Mouse (Mus musculus): ENCODE data around the gene Gm20441.

DNA sequence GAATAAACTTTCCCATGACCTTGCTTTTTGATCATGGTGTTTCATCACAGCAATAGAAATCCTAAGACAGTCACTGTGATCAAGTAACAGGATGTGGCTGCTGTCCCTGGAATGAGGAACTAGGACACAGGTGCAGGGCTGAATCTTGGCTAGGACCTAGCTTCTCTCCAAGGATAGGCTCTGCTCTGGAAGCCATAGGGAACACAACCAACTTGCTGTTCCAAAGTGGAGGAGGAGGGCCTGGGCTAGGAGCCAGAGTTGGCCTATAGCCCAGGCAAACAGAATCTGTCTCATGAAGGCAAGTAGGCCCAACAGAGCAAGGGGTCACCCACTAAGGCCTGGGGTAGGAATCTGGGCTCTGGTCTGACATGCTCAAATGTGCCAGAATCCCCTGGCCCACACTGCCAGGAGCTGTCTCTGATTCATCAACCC is 47.8 kb upstream of the Gm20441 start:
- no peak for TF ChIP-seq CTCF (IDR thresholded peaks at IDR 0.05; ENCODE audit: borderline replicate concordance, insufficient read depth, low read length)
- TF ChIP-seq POLR2A (IDR thresholded peaks at IDR 0.05; ENCODE audit: low read depth, low read length), result no peak

All from embryonic fibroblast, embryonic 13.5 days (primary cell).